Comparison of ENCODE assay signal across 9 mouse cellular contexts in the genomic region with DNA sequence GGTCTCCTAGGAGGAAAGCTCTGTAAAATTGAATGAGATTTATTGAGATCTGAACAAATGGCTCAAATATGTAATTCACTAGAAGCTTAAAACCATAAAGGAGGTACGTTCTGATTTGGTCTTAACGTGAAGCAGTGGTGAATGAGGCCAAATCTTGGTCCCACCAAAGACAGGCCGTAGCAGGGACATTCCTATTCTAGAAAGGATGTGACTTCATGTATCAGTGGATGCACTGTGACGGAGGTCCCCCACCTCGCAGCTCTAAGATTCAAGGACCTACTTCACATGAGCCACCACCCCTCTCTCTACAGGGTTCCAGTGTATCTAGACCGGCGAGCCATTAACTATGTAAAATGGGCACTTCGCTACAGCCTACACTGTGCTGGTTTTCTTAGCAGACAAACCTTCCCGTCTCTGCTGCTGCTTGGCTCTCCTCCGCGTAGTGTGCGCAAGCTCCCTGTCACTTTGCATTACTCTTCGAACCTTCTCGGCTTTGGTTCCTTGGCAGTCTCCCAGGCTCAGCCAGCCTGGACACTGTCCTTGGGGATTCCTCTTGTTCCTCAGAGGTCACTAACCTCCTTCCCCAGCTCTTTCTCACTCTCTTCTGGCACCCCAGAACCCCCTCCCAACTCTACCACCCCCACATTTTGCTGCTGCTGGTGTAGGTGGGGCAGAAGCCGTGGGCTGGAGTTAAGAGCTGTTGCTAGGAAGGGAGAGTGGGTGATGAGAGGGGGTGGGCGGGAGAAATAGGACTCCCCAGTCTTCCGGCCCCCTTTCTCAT. TPM values are rescaled to one million over a fixed set of nuclear protein-coding genes. Genes with fewer than 3 reads are reported as not detected.
A peak's percentile ranks its signal among the peaks of the same experiment; 100 is the strongest.
DNase-seq lines count a peak whose midpoint lies in the region; ATAC-seq and TF ChIP-seq lines count a peak whose summit lies in the region.
"Had no signal": no experiment of that assay in that cellular context is flagged by ENCODE, and none has a peak within 500 bp of the region (broad histone marks: within the 10 kb centered on the region; RNA-seq: fewer than 3 reads in every experiment).

No protein-coding gene starts in this region.

- peaks cover 96% of the 10 kb centered on the region for H3K4me1 ChIP-seq in E14TG2a.4 (replicated peaks; ENCODE audit: low read depth, low read length)

- H3K9me3 ChIP-seq in E14TG2a.4 (ENCODE audit: low read length), result no peaks in the 10 kb centered on the region
- H3K9me3 ChIP-seq: G1E had no signal

- TF ChIP-seq CTCF in E14TG2a.4 (conservative IDR thresholded peaks at IDR 0.05; ENCODE audit: low read length), result no peak

- no peaks in the 10 kb centered on the region for H3K36me3 ChIP-seq in E14TG2a.4 (ENCODE audit: insufficient read depth, low read length)
- H3K36me3 ChIP-seq: G1E had no signal

- no peak for DNase-seq in frontal cortex, postnatal 25 days (ENCODE audit: low spot score in 2 of 2)
- DNase-seq in adrenal gland, postnatal 25 days, result peak; percentile 57
- peak; percentile 56 to 60 for DNase-seq in left cerebral cortex, adult 8-10 months (ENCODE audit: low spot score in 2 of 2)
- DNase-seq in spleen, postnatal 4 days (ENCODE audit: low spot score in 2 of 2), result no peak
- no peak for DNase-seq in kidney, adult 11 months

- peak overlapping the region; percentile 70 for H3K4me3 ChIP-seq in E14TG2a.4 (replicated peaks; ENCODE audit: low read length)

- peak; percentile 78 for ATAC-seq in frontal cortex, adult (ENCODE audit: low TSS enrichment)
- no peak for ATAC-seq in granulocyte monocyte progenitor cell, adult 5-6 weeks (replicated peaks; ENCODE audit: poor library complexity, severe bottlenecking)

- H3K27me3 ChIP-seq in E14TG2a.4 (ENCODE audit: insufficient read depth, low read length), result 0 out of 2 replicates have a peak, but pooled peaks cover 5% of the 10 kb centered on the region

RNA-seq across cellular contexts. Expression of a gene that starts 8.2 kb away (rescaled TPM):
- total RNA-seq in adrenal gland, postnatal 25 days (2021), result 32.3 and 35.6 TPM in 2 replicates
- 10 to 100 TPM; 62.5 to 68.6 (median 66.8) TPM for total RNA-seq in left cerebral cortex, adult 8-10 months (2022)
- 15.1 and 17.7 TPM in 2 replicates for total RNA-seq in granulocyte monocyte progenitor cell, adult 5-6 weeks (2014; fragmentation: Nextera tagmentation)
- 16.6 and 17.8 TPM in 2 replicates for total RNA-seq in granulocyte monocyte progenitor cell, adult 5-6 weeks (2017)

Comparison
In these comparisons a context has a peak if more than half of its experiments do, and no peak if none do; other contexts are left out.
1. DNase-seq: peak in adrenal gland, postnatal 25 days (single experiment) and left cerebral cortex, adult 8-10 months (2 of 2); none in frontal cortex, postnatal 25 days (0 of 2), spleen, postnatal 4 days (0 of 2) and kidney, adult 11 months (single experiment).